25 mouse cellular contexts compared by ENCODE assay signal in genomic region chr4:97795957-97796356, GRCm38 (mm10). TPM values are rescaled to one million over a fixed set of nuclear protein-coding genes. Genes with fewer than 3 reads are reported as not detected.
DNase-seq lines count a peak whose midpoint lies in the region; ATAC-seq and TF ChIP-seq lines count a peak whose summit lies in the region.
"Had no signal": no experiment of that assay in that cellular context is flagged by ENCODE, and none has a peak within 500 bp of the region (broad histone marks: within the 10 kb centered on the region; RNA-seq: fewer than 3 reads in every experiment).

No protein-coding gene starts in this region.

- intact Hi-C loops in heart, postnatal 14 days (cut with DNase I): no loop called here

- no peaks in the 10 kb centered on the region for H3K9me3 ChIP-seq in lung, postnatal 0 days (ENCODE audit: low read length)
- H3K9me3 ChIP-seq in hindbrain, postnatal 0 days (ENCODE audit: low read length): no peaks in the 10 kb centered on the region
- H3K9me3 ChIP-seq: embryonic facial prominence, embryonic 13.5 days; kidney, embryonic 15.5 days; limb, embryonic 13.5 days; liver, embryonic 13.5 days; midbrain, embryonic 10.5 days had no signal

- no peak overlapping the region for H3K4me2 ChIP-seq in lung, postnatal 0 days (replicated peaks; ENCODE audit: low read depth, low read length)
- peak overlapping the region; percentile 41; the same call in 1 of the 2 replicates for H3K4me2 ChIP-seq in hindbrain, postnatal 0 days (ENCODE audit: low read depth, low read length)
- H3K4me2 ChIP-seq: embryonic facial prominence, embryonic 13.5 days; kidney, embryonic 15.5 days; limb, embryonic 13.5 days; liver, embryonic 13.5 days; lung, embryonic 14.5 days had no signal

- H3K4me1 ChIP-seq in lung, postnatal 0 days (ENCODE audit: insufficient read depth, low read depth, low read length): peaks cover 12% of the 10 kb centered on the region; the same call in 1 of the 2 replicates
- H3K4me1 ChIP-seq in hindbrain, postnatal 0 days (ENCODE audit: insufficient read depth, low read length): no peaks in the 10 kb centered on the region
- H3K4me1 ChIP-seq: kidney, embryonic 15.5 days; liver, embryonic 13.5 days had no signal

- no peak for TF ChIP-seq CTCF in lung, postnatal 0 days (IDR thresholded peaks at IDR 0.05)
- no peak for TF ChIP-seq CTCF in hindbrain, postnatal 0 days (IDR thresholded peaks at IDR 0.05; ENCODE audit: low read depth)

- H3K36me3 ChIP-seq in lung, postnatal 0 days (ENCODE audit: insufficient read depth, low read length): no peaks in the 10 kb centered on the region
- H3K36me3 ChIP-seq in hindbrain, postnatal 0 days (ENCODE audit: insufficient read depth, low read length): no peaks in the 10 kb centered on the region
- H3K36me3 ChIP-seq: liver, embryonic 13.5 days; midbrain, embryonic 10.5 days had no signal

- ATAC-seq in lung, postnatal 0 days: no peak
- no peak for ATAC-seq in hindbrain, postnatal 0 days
- no peak for ATAC-seq in CD4-positive, CD25-positive, alpha-beta regulatory T cell, adult 4 months
- ATAC-seq: activated CD4-positive, CD25-positive, alpha-beta regulatory T cell, adult 4 months; intestine, postnatal 0 days had no signal

- peak; percentile 51 to 62 for DNase-seq in cerebellum, postnatal 10 days
- DNase-seq in cerebellum, adult 9-10 months: no peak
- DNase-seq in heart, adult 11 months: peak; percentile 90
- DNase-seq in heart, postnatal 14 days: no peak
- DNase-seq in lung, postnatal 0 days (ENCODE audit: low spot score): no peak
- DNase-seq in lung, postnatal 25 days (ENCODE audit: low spot score): no peak
- no peak for DNase-seq in hindbrain, postnatal 0 days (ENCODE audit: low spot score)
- DNase-seq: adrenal gland, postnatal 14 days; cerebellum, adult 11 months; heart, postnatal 4 days; kidney, postnatal 4 days; liver, embryonic 13.5 days; lung, embryonic 14.5 days; right cerebral cortex, postnatal 4 days; thymus, adult 2 months had no signal

- H3K27me3 ChIP-seq in lung, postnatal 0 days (replicated peaks; ENCODE audit: insufficient read depth, low read length): no peaks in the 10 kb centered on the region
- H3K27me3 ChIP-seq in hindbrain, postnatal 0 days (ENCODE audit: insufficient read depth, low read length): no peaks in the 10 kb centered on the region
- H3K27me3 ChIP-seq: embryonic facial prominence, embryonic 13.5 days; limb, embryonic 13.5 days; liver, embryonic 13.5 days had no signal

- 73% methylated on average over 5 of the region's 5 CpGs for WGBS in lung, postnatal 0 days
- WGBS in hindbrain, postnatal 0 days: 45% methylated on average over 5 of the region's 5 CpGs

- no peak for TF ChIP-seq EP300 in lung, postnatal 0 days (IDR thresholded peaks at IDR 0.05)

- H3K27ac ChIP-seq in lung, postnatal 0 days (ENCODE audit: low read length): peak overlapping the region; percentile 38; the same call in 1 of the 2 replicates
- H3K27ac ChIP-seq in hindbrain, postnatal 0 days: peak overlapping the region; percentile 26; the same call in 1 of the 2 replicates
- H3K27ac ChIP-seq: embryonic facial prominence, embryonic 13.5 days; kidney, embryonic 15.5 days; limb, embryonic 13.5 days; liver, embryonic 13.5 days; macrophage; midbrain, embryonic 10.5 days had no signal

- H3K4me3 ChIP-seq in lung, postnatal 0 days (ENCODE audit: low read depth, low read length): no peak overlapping the region
- no peak overlapping the region for H3K4me3 ChIP-seq in hindbrain, postnatal 0 days (ENCODE audit: low read length)
- H3K4me3 ChIP-seq: embryonic facial prominence, embryonic 13.5 days; kidney, embryonic 15.5 days; limb, embryonic 13.5 days; liver, embryonic 13.5 days; midbrain, embryonic 10.5 days had no signal

- no peak overlapping the region for H3K9ac ChIP-seq in lung, postnatal 0 days (replicated peaks; ENCODE audit: low read depth)
- H3K9ac ChIP-seq in hindbrain, postnatal 0 days (replicated peaks; ENCODE audit: low read length): peak overlapping the region; percentile 28; the same call in 1 of the 2 replicates
- H3K9ac ChIP-seq: embryonic facial prominence, embryonic 13.5 days; kidney, embryonic 15.5 days; limb, embryonic 13.5 days; liver, embryonic 13.5 days; lung, embryonic 14.5 days had no signal

RNA-seq across cellular contexts. Expression of gene E130114P18Rik, which starts 18.1 kb away (rescaled TPM):
- total RNA-seq in heart, postnatal 14 days (2021): not detected
- polyA plus RNA-seq in lung, postnatal 0 days (2015; fragmentation: Nextera tagmentation; extraction: Ambion mirVana): 0.36 and 0.76 TPM in 2 replicates
- total RNA-seq in hindbrain, postnatal 0 days (2014; rRNA removed): 17.1 and 22.3 TPM in 2 replicates
- polyA plus RNA-seq in hindbrain, postnatal 0 days (2015; fragmentation: Nextera tagmentation; extraction: Ambion mirVana): 31.6 and 37.8 TPM in 2 replicates
- polyA plus RNA-seq in CD4-positive, CD25-positive, alpha-beta regulatory T cell, adult 4 months (2017; shearing (Covaris generic)): not detected
- total RNA-seq: adrenal gland, postnatal 14 days; granulocyte monocyte progenitor cell, adult 5-6 weeks; heart, postnatal 4 days had no signal
- polyA plus RNA-seq: activated CD4-positive, CD25-positive, alpha-beta regulatory T cell, adult 4 months; G1E; macrophage had no signal

RNA-seq across cellular contexts. Expression of gene Nfia, which starts 23.4 kb away (rescaled TPM):
- 100 to 1,000 TPM; 159 to 170 TPM for total RNA-seq in heart, postnatal 14 days (2021)
- 40.5 and 45.4 TPM in 2 replicates for polyA plus RNA-seq in lung, postnatal 0 days (2015; fragmentation: Nextera tagmentation; extraction: Ambion mirVana)
- total RNA-seq in hindbrain, postnatal 0 days (2014; rRNA removed): 73.5 and 97.2 TPM in 2 replicates
- polyA plus RNA-seq in hindbrain, postnatal 0 days (2015; fragmentation: Nextera tagmentation; extraction: Ambion mirVana): 71.0 and 76.8 TPM in 2 replicates
- polyA plus RNA-seq in CD4-positive, CD25-positive, alpha-beta regulatory T cell, adult 4 months (2017; shearing (Covaris generic)): 10 to 100 TPM; 13.1 to 19.9 TPM

Comparison
In these comparisons a context has a peak if more than half of its experiments do, and no peak if none do; other contexts are left out.
1. DNase-seq: peak in cerebellum, postnatal 10 days (2 of 2) and heart, adult 11 months (single experiment); none in cerebellum, adult 9-10 months (single experiment), heart, postnatal 14 days (0 of 2), lung, postnatal 0 days (single experiment), lung, postnatal 25 days (single experiment) and hindbrain, postnatal 0 days (single experiment).
2. RNA of gene E130114P18Rik, which starts 18.1 kb away (polyA plus RNA-seq): 31.6 to 37.8 TPM in hindbrain, postnatal 0 days; 0.36 to 0.76 TPM in lung, postnatal 0 days and not detected in CD4-positive, CD25-positive, alpha-beta regulatory T cell, adult 4 months; every median in the first group is over 10 times any median in the second.